Mouse (Mus musculus) CH12.LX (cell line): ENCODE data around the gene Tmem117. TPM values are rescaled to one million over a fixed set of nuclear protein-coding genes. Genes with fewer than 3 reads are reported as not detected.

Experiments
- DNase-seq: peaks from one replicate; pipeline ENCODE4 v3.0.0-alpha.2; 2013; ENCODE audit errors: extremely low read depth
- H3K27ac ChIP-seq: 2 replicates; pipeline ENCODE4 v1.5.1; 2012; ENCODE audit warnings: low read depth, mild to moderate bottlenecking, control low read depth, moderate library complexity; ENCODE audit not compliant: insufficient read depth
- H3K27me3 ChIP-seq: replicated peaks from 2 replicates; pipeline ENCODE3; 2012; ENCODE audit warnings: inconsistent platforms
- H3K36me3 ChIP-seq, 2 experiments: replicated peaks in 1 of 2; 2 replicates each; pipeline versions ENCODE3 to v1.6.1; 2012; ENCODE audit warnings: inconsistent platforms in 1 of 2, low read length in 1 of 2, mild to moderate bottlenecking in 1 of 2, mixed read lengths in 1 of 2, moderate library complexity in 1 of 2; ENCODE audit not compliant: control insufficient read depth in 1 of 2, insufficient read depth in 1 of 2
- H3K4me1 ChIP-seq, 2 experiments: 2 replicates each; pipeline ENCODE4 v1.6.1; 2012; ENCODE audit warnings: inconsistent platforms in 1 of 2, moderate library complexity in 1 of 2; ENCODE audit not compliant: insufficient read depth in 2 of 2, control insufficient read depth in 1 of 2
- H3K4me2 ChIP-seq: 2 replicates; pipeline ENCODE4 v1.6.1; 2012; ENCODE audit warnings: low read depth, mild to moderate bottlenecking, control low read depth; ENCODE audit not compliant: poor library complexity, insufficient read depth, severe bottlenecking
- H3K4me3 ChIP-seq, 3 experiments: fragments of 150-350 bp in 1 of 3; sonication (generic) in 1 of 3; replicated peaks in 1 of 3; 2 replicates each; pipeline versions ENCODE3 to v1.5.1; 2011 to 2012; ENCODE audit warnings: low read depth in 2 of 3, low read length in 2 of 3, mild to moderate bottlenecking in 2 of 3, moderate library complexity in 2 of 3, control low read depth in 1 of 3, improper control_type of control experiment in 1 of 3, inconsistent platforms in 1 of 3, mixed read lengths in 1 of 3; ENCODE audit not compliant: poor library complexity in 1 of 3
- H3K79me2 ChIP-seq: replicated peaks from 2 replicates; pipeline ENCODE4 v1.6.1; 2012; ENCODE audit warnings: mild to moderate bottlenecking, moderate library complexity; ENCODE audit not compliant: control insufficient read depth, poor library complexity, insufficient read depth, severe bottlenecking; ENCODE audit errors: extremely low read depth
- H3K9ac ChIP-seq: 2 replicates; pipeline ENCODE4 v1.6.1; 2012; ENCODE audit warnings: low read depth, mild to moderate bottlenecking, control low read depth, moderate library complexity; ENCODE audit not compliant: insufficient read depth
- H3K9me3 ChIP-seq: replicated peaks from 2 replicates; pipeline ENCODE3; 2012; ENCODE audit warnings: low read length, inconsistent platforms, mixed read lengths
- BHLHE40 ChIP-seq: IDR thresholded peaks from 2 replicates; pipeline ENCODE4 v1.6.1; 2011; ENCODE audit warnings: mild to moderate bottlenecking, low read depth, low read length, improper control_type of control experiment
- CHD1 ChIP-seq: IDR thresholded peaks from 2 replicates; pipeline ENCODE4 v1.6.1; 2012; ENCODE audit warnings: low read depth, low read length, improper control_type of control experiment, inconsistent platforms
- CHD2 ChIP-seq: IDR thresholded peaks from 2 replicates; pipeline ENCODE4 v1.6.1; 2011; ENCODE audit warnings: low read length, improper control_type of control experiment
- CTCF ChIP-seq, 2 experiments: IDR thresholded peaks in 1 of 2; conservative IDR thresholded peaks in 1 of 2; 2 replicates each; pipeline ENCODE4 v1.5.1; 2011 to 2012; ENCODE audit warnings: low read depth in 2 of 2, low read length in 2 of 2, improper control_type of control experiment in 1 of 2, inconsistent platforms in 1 of 2, mild to moderate bottlenecking in 1 of 2, moderate library complexity in 1 of 2
- E2F4 ChIP-seq: IDR thresholded peaks from 2 replicates; pipeline ENCODE4 v1.6.1; 2011; ENCODE audit warnings: low read depth, low read length, improper control_type of control experiment; ENCODE audit not compliant: insufficient replicate concordance
- ELF1 ChIP-seq: IDR thresholded peaks from 2 replicates; pipeline ENCODE4 v1.6.1; 2014; ENCODE audit warnings: low read depth, mild to moderate bottlenecking, inconsistent platforms, low read length, improper control_type of control experiment
- EP300 ChIP-seq: IDR thresholded peaks from 2 replicates; pipeline ENCODE4 v1.6.1; 2011; ENCODE audit warnings: low read length, improper control_type of control experiment
- ETS1 ChIP-seq: conservative IDR thresholded peaks from 2 replicates; pipeline ENCODE4 v1.6.1; 2012; ENCODE audit warnings: low read depth, mild to moderate bottlenecking, inconsistent platforms, low read length, improper control_type of control experiment, moderate library complexity
- GABPA ChIP-seq: IDR thresholded peaks from 2 replicates; pipeline ENCODE4 v1.6.1; 2012; ENCODE audit warnings: low read depth, low read length, improper control_type of control experiment, inconsistent platforms; ENCODE audit not compliant: insufficient replicate concordance
- HCFC1 ChIP-seq: IDR thresholded peaks from 2 replicates; pipeline ENCODE4 v1.6.1; 2012; ENCODE audit warnings: low read depth, mild to moderate bottlenecking, inconsistent platforms, low read length, improper control_type of control experiment
- IRF4 ChIP-seq: IDR thresholded peaks from 2 replicates; pipeline ENCODE4 v1.6.1; 2014; ENCODE audit warnings: low read depth, mild to moderate bottlenecking, inconsistent platforms, low read length, improper control_type of control experiment
- JUN ChIP-seq: IDR thresholded peaks from 2 replicates; pipeline ENCODE4 v1.6.1; 2011; ENCODE audit warnings: low read depth, mild to moderate bottlenecking, low read length, improper control_type of control experiment, moderate library complexity; ENCODE audit not compliant: insufficient read depth
- JUND ChIP-seq: conservative IDR thresholded peaks from 2 replicates; pipeline ENCODE4 v1.6.1; 2011; ENCODE audit warnings: low read depth, low read length, improper control_type of control experiment
- MAFK ChIP-seq: IDR thresholded peaks from 2 replicates; pipeline ENCODE4 v1.6.1; 2011; ENCODE audit warnings: low read length, improper control_type of control experiment; ENCODE audit not compliant: insufficient replicate concordance
- MAX ChIP-seq: IDR thresholded peaks from 2 replicates; pipeline ENCODE4 v1.6.1; 2011; ENCODE audit warnings: low read length, improper control_type of control experiment
- MEF2A ChIP-seq: IDR thresholded peaks from 2 replicates; pipeline ENCODE4 v1.6.1; 2014; ENCODE audit warnings: low read depth, mild to moderate bottlenecking, inconsistent platforms, low read length, improper control_type of control experiment, borderline replicate concordance
- MXI1 ChIP-seq: IDR thresholded peaks from 2 replicates; pipeline ENCODE4 v1.6.1; 2011; ENCODE audit warnings: mild to moderate bottlenecking, low read depth, low read length, improper control_type of control experiment
- PAX5 ChIP-seq: IDR thresholded peaks from 2 replicates; pipeline ENCODE4 v1.6.1; 2012; ENCODE audit warnings: low read length, inconsistent platforms, mixed read lengths
- RAD21 ChIP-seq: IDR thresholded peaks from 2 replicates; pipeline ENCODE4 v1.6.1; 2011; ENCODE audit warnings: low read depth, mild to moderate bottlenecking, low read length, improper control_type of control experiment, moderate library complexity
- SMC3 ChIP-seq: IDR thresholded peaks from 2 replicates; pipeline ENCODE4 v1.6.1; 2011; ENCODE audit warnings: low read depth, low read length, improper control_type of control experiment
- TBP ChIP-seq: conservative IDR thresholded peaks from 2 replicates; pipeline ENCODE4 v1.6.1; 2011; ENCODE audit warnings: low read depth, low read length, improper control_type of control experiment
- UBTF ChIP-seq: IDR thresholded peaks from 2 replicates; pipeline ENCODE4 v1.6.1; 2012; ENCODE audit warnings: low read depth, mild to moderate bottlenecking, inconsistent platforms, low read length, improper control_type of control experiment, moderate library complexity
- USF1 ChIP-seq: IDR thresholded peaks from 2 replicates; pipeline ENCODE4 v1.6.1; 2014; ENCODE audit warnings: low read depth, mild to moderate bottlenecking, inconsistent platforms, low read length, improper control_type of control experiment
- USF2 ChIP-seq: conservative IDR thresholded peaks from 2 replicates; pipeline ENCODE4 v1.6.1; 2011; ENCODE audit warnings: low read depth, low read length, improper control_type of control experiment
- ZC3H11A ChIP-seq: IDR thresholded peaks from 2 replicates; pipeline ENCODE4 v1.6.1; 2012; ENCODE audit warnings: low read depth, mild to moderate bottlenecking, inconsistent platforms, low read length, improper control_type of control experiment
- ZMIZ1 ChIP-seq: IDR thresholded peaks from 2 replicates; pipeline ENCODE4 v1.6.1; 2012; ENCODE audit warnings: low read depth, mild to moderate bottlenecking, inconsistent platforms, low read length, improper control_type of control experiment
- dilution Hi-C: fragments of 300-500 bp; cut with MboI; formaldehyde crosslinking; loops from 2 replicates; pipeline ENCODE4 v1.14.3; 2020; ENCODE audit warnings: low sequenced_read_pairs; ENCODE audit not compliant: extremely low pct_unique_long_range_greater_than_20kb, extremely low pct_ligation_motif_present
- in situ Hi-C: fragments of 300-500 bp; cut with MboI; formaldehyde crosslinking; loops from 3 replicates; pipeline ENCODE4 v1.14.3; 2019; ENCODE audit warnings: low sequenced_read_pairs, low pct_ligation_motif_present, low pct_unique_long_range_greater_than_20kb, mixed read lengths
- polyA plus RNA-seq: library from polyadenylated mRNA; unstranded; fragments of >175 nt; gene quantifications from 2 replicates; pipeline ENCODE4 v1.2.1, GENCODE M21; 2012; ENCODE audit warnings: low read depth; ENCODE audit not compliant: insufficient read length
- total RNA-seq, 2 experiments: library from RNA; depleted of rRNA; stranded (reverse); fragments of 300-350 nt in 1 of 2; fragments of >200 nt in 1 of 2; gene quantifications; 2 replicates each; pipeline ENCODE4 v1.2.3; 2012 to 2014

Tmem117 gene
- total and polyA plus RNA-seq, 3 experiments, result not detected

- H3K4me2 ChIP-seq, result no peak overlapping the region
- H3K27me3 ChIP-seq, result no peaks in the 10 kb centered on the region
- H3K79me2 ChIP-seq, result no peaks in the 10 kb centered on the region
- TF ChIP-seq ELF1 (no peak), ETS1 (no peak), HCFC1 (no peak), TBP (no peak)
- H3K9me3 ChIP-seq, result peaks cover 46% of the 10 kb centered on the region
- dilution Hi-C loops (no loop called here), in situ Hi-C loops (no loop called here)
- no peak overlapping the region for H3K27ac ChIP-seq
- H3K9ac ChIP-seq, result no peak overlapping the region
- no peak overlapping the region for H3K4me3 ChIP-seq
- no peaks in the 10 kb centered on the region for H3K4me1 ChIP-seq
- DNase-seq, result no peak
- no peaks in the 10 kb centered on the region for H3K36me3 ChIP-seq
Measured at GRCm38 (mm10) chr15:95024401-95024800, 395.4 kb downstream of the Tmem117 start.

- TF ChIP-seq CHD1 (no peak), USF1 (no peak), E2F4 (no peak), JUND (no peak), ELF1 (no peak), JUN (no peak), GABPA (no peak)
- peaks cover 36% of the 10 kb centered on the region for H3K9me3 ChIP-seq
- H3K4me3 ChIP-seq, result no peak overlapping the region
- H3K9ac ChIP-seq, result no peak overlapping the region
- no peak for DNase-seq
- H3K36me3 ChIP-seq, result no peaks in the 10 kb centered on the region
- no peak overlapping the region for H3K27ac ChIP-seq
- dilution Hi-C loops (no loop called here), in situ Hi-C loops (no loop called here)
- no peaks in the 10 kb centered on the region for H3K79me2 ChIP-seq
- H3K4me1 ChIP-seq, result no peaks in the 10 kb centered on the region
- H3K4me2 ChIP-seq, result no peak overlapping the region
- no peaks in the 10 kb centered on the region for H3K27me3 ChIP-seq
Measured at GRCm38 (mm10) chr15:95028862-95029486, 399.9 kb downstream of the Tmem117 start.

- no peaks in the 10 kb centered on the region for H3K36me3 ChIP-seq
- no peak for DNase-seq
- no peak overlapping the region for H3K4me2 ChIP-seq
- no peaks in the 10 kb centered on the region for H3K27me3 ChIP-seq
- TF ChIP-seq CTCF (conservative IDR thresholded peaks at IDR 0.05 in 1 of 2, IDR thresholded peaks at IDR 0.05 in 1 of 2; ENCODE audit: low read depth in 2 of 2, low read length in 2 of 2) (no peak), USF2 (no peak), E2F4 (no peak), IRF4 (no peak), ELF1 (no peak), ETS1 (no peak), ZMIZ1 (no peak), CHD2 (no peak), MEF2A (no peak), SMC3 (no peak), MAX (no peak), RAD21 (no peak), MAFK (no peak), PAX5 (no peak), ZC3H11A (no peak), UBTF (no peak), BHLHE40 (no peak), MXI1 (no peak), EP300 (no peak)
- TF ChIP-seq, all 38 proteins: peak for 0
- in situ Hi-C loops (no loop called here), dilution Hi-C loops (no loop called here)
- Histone ChIP-seq H3K4me3 (no peak overlapping the region), H3K9ac (no peak overlapping the region), H3K79me2 (no peaks in the 10 kb centered on the region), H3K27ac (no peak overlapping the region), H3K9me3 (peaks cover 34% of the 10 kb centered on the region), H3K4me1 (no peaks in the 10 kb centered on the region)
Measured at GRCm38 (mm10) chr15:95029487-95029875, 400.4 kb downstream of the Tmem117 start.
